Mouse (Mus musculus) liver, adult 10 weeks (tissue): Measurements from ENCODE around the gene Olfr147. TPM values are rescaled to one million over a fixed set of nuclear protein-coding genes. Genes with fewer than 3 reads are reported as not detected.

Experiments used
- polyA plus RNA-seq: library from polyadenylated mRNA; stranded (reverse); fragments of 350-450 nt; fragmentation: Illumina TruSeq; extraction: RNeasy Lipid Tissue Mini Kit (QIAGEN cat#74804); gene quantifications from one replicate; pipeline ENCODE4 v1.2.3, GENCODE M21; 2014; ENCODE audit warnings: low read depth, low replicate concordance

The Olfr147 gene
- not detected for polyA plus RNA-seq

GRCm38 (mm10) chr9:38401398-38401797 is at the start of gene Olfr147:
TSS of gene Olfr147 (plus strand) at chr9:38401698.

GRCm38 (mm10) chr9:38366596-38366995 is 34.9 kb upstream of the Olfr147 start, which contains the start of gene Olfr250:
TSS of gene Olfr250 (plus strand) at chr9:38366896.

GRCm38 (mm10) chr9:38376786-38377185 is 24.7 kb upstream of the Olfr147 start, which contains the start of gene Olfr251:
TSS of gene Olfr251 (plus strand) at chr9:38377086.

GRCm38 (mm10) chr9:38429155-38429554 is 27.7 kb downstream of the Olfr147 start, which contains the start of gene Olfr901:
TSS of gene Olfr901 (plus strand) at chr9:38429455.

GRCm38 (mm10) chr9:38447352-38447751 is 45.9 kb downstream of the Olfr147 start, which contains the start of gene Olfr902:
TSS of gene Olfr902 (plus strand) at chr9:38447652.

Other genes with a start within 250 kb of the Olfr147 start
- not detected for gene Olfr891, start 220.9 kb upstream of the Olfr147 start, polyA plus RNA-seq
- not detected for gene Olfr893, start 193.3 kb upstream of the Olfr147 start, polyA plus RNA-seq
- not detected for gene Olfr894, start 183.6 kb upstream of the Olfr147 start, polyA plus RNA-seq
- gene Olfr143, start 148.9 kb upstream of the Olfr147 start, polyA plus RNA-seq: not detected
- gene Olfr895, start 133.8 kb upstream of the Olfr147 start, polyA plus RNA-seq: not detected
- not detected for gene Olfr896-ps1, start 110.6 kb upstream of the Olfr147 start, polyA plus RNA-seq
- gene Olfr25, start 72.6 kb upstream of the Olfr147 start, polyA plus RNA-seq: not detected
- gene Olfr898, start 53.3 kb upstream of the Olfr147 start, polyA plus RNA-seq: not detected
- not detected for gene Olfr250, start 34.8 kb upstream of the Olfr147 start, polyA plus RNA-seq
- not detected for gene Olfr251, start 24.6 kb upstream of the Olfr147 start, polyA plus RNA-seq
- not detected for gene Olfr901, start 27.8 kb downstream of the Olfr147 start, polyA plus RNA-seq
- not detected for gene Olfr902, start 46.0 kb downstream of the Olfr147 start, polyA plus RNA-seq
- gene Olfr904, start 61.4 kb downstream of the Olfr147 start, polyA plus RNA-seq: not detected
- not detected for gene Olfr905, start 69.4 kb downstream of the Olfr147 start, polyA plus RNA-seq
- gene Olfr906, start 85.4 kb downstream of the Olfr147 start, polyA plus RNA-seq: not detected
- gene Olfr907, start 94.1 kb downstream of the Olfr147 start, polyA plus RNA-seq: not detected
- gene Olfr911-ps1, start 119.9 kb downstream of the Olfr147 start, polyA plus RNA-seq: not detected
- not detected for gene Olfr910, start 136.2 kb downstream of the Olfr147 start, polyA plus RNA-seq
- gene Olfr912, start 178.5 kb downstream of the Olfr147 start, polyA plus RNA-seq: not detected
- gene Olfr913, start 191.1 kb downstream of the Olfr147 start, polyA plus RNA-seq: not detected
- not detected for gene Olfr914, start 203.4 kb downstream of the Olfr147 start, polyA plus RNA-seq